Mouse (Mus musculus): ENCODE measurements at regions not wholly inside any gene's neighbourhood (a gene's known extent, or its start where the extent isn't known, plus 50 kb on each side); places are given as distances from the start of the nearest gene placed in this dataset.
"Not testable (repeated sequence)": the region's sequence is repeated elsewhere in the genome, so short reads cannot be mapped to it uniquely, and the experiment has no call there.

GRCm38 (mm10) chr10:15886150-15886549, 1168.1 kb upstream of the Gje1 start:
- DNase-seq: no peak
- TF ChIP-seq CTCF (IDR thresholded peaks at IDR 0.05; ENCODE audit: borderline replicate concordance, insufficient read depth, low read depth, low read length): no peak
- Histone ChIP-seq H3K27me3 (ENCODE audit: control insufficient read depth, insufficient read depth, low read length) (no peaks in the 10 kb centered on the region), H3K27ac (ENCODE audit: insufficient read depth, low read length) (no peak overlapping the region), H3K4me1 (ENCODE audit: control insufficient read depth, insufficient read depth, low read length) (no peaks in the 10 kb centered on the region), H3K4me3 (replicated peaks; ENCODE audit: insufficient read depth, low read depth, low read length) (no peak overlapping the region)
- 65% methylated on average over 1 of the region's 1 CpGs for WGBS

GRCm38 (mm10) chr10:15868063-15868462, 1150.0 kb upstream of the Gje1 start:
- WGBS: 17% methylated on average over 2 of the region's 2 CpGs
- Histone ChIP-seq H3K27me3 (ENCODE audit: control insufficient read depth, insufficient read depth, low read length) (no peaks in the 10 kb centered on the region), H3K4me1 (ENCODE audit: control insufficient read depth, insufficient read depth, low read length) (no peaks in the 10 kb centered on the region), H3K4me3 (replicated peaks; ENCODE audit: insufficient read depth, low read depth, low read length) (no peak overlapping the region), H3K27ac (ENCODE audit: insufficient read depth, low read length) (no peak overlapping the region)
- DNase-seq: peak in 1 of 2 experiments; percentile 11
- TF ChIP-seq POLR2A (IDR thresholded peaks at IDR 0.05; ENCODE audit: borderline replicate concordance, insufficient read depth, low read length) (no peak), CTCF (IDR thresholded peaks at IDR 0.05; ENCODE audit: borderline replicate concordance, insufficient read depth, low read depth, low read length) (no peak)

GRCm38 (mm10) chr10:15866931-15867330, 1148.9 kb upstream of the Gje1 start:
- Histone ChIP-seq H3K4me1 (ENCODE audit: control insufficient read depth, insufficient read depth, low read length) (no peaks in the 10 kb centered on the region), H3K27ac (ENCODE audit: insufficient read depth, low read length) (no peak overlapping the region), H3K27me3 (ENCODE audit: control insufficient read depth, insufficient read depth, low read length) (no peaks in the 10 kb centered on the region), H3K4me3 (replicated peaks; ENCODE audit: insufficient read depth, low read depth, low read length) (no peak overlapping the region)
- TF ChIP-seq CTCF (IDR thresholded peaks at IDR 0.05; ENCODE audit: borderline replicate concordance, insufficient read depth, low read depth, low read length) (no peak), POLR2A (IDR thresholded peaks at IDR 0.05; ENCODE audit: borderline replicate concordance, insufficient read depth, low read length) (no peak)
- no peak for DNase-seq

GRCm38 (mm10) chr10:15841381-15841780, 1123.4 kb upstream of the Gje1 start:
- no peaks in the 10 kb centered on the region for H3K27me3 ChIP-seq (ENCODE audit: control insufficient read depth, insufficient read depth, low read length)
- H3K27ac ChIP-seq (ENCODE audit: insufficient read depth, low read length): no peak overlapping the region
- DNase-seq: no peak
- H3K4me3 ChIP-seq (replicated peaks; ENCODE audit: insufficient read depth, low read depth, low read length): no peak overlapping the region
- TF ChIP-seq POLR2A (IDR thresholded peaks at IDR 0.05; ENCODE audit: borderline replicate concordance, insufficient read depth, low read length): no peak
- no peak for TF ChIP-seq CTCF (IDR thresholded peaks at IDR 0.05; ENCODE audit: borderline replicate concordance, insufficient read depth, low read depth, low read length)
- no peaks in the 10 kb centered on the region for H3K4me1 ChIP-seq (ENCODE audit: control insufficient read depth, insufficient read depth, low read length)
- WGBS: 60% methylated on average over 3 of the region's 3 CpGs

GRCm38 (mm10) chr10:15832338-15832737, 1114.3 kb upstream of the Gje1 start:
- no peak for TF ChIP-seq POLR2A (IDR thresholded peaks at IDR 0.05; ENCODE audit: borderline replicate concordance, insufficient read depth, low read length)
- no peak for TF ChIP-seq CTCF (IDR thresholded peaks at IDR 0.05; ENCODE audit: borderline replicate concordance, insufficient read depth, low read depth, low read length)
- H3K27me3 ChIP-seq (ENCODE audit: control insufficient read depth, insufficient read depth, low read length): no peaks in the 10 kb centered on the region
- 96% methylated on average over 2 of the region's 2 CpGs for whole genome bisulfite sequencing
- DNase-seq: no peak
- H3K4me3 ChIP-seq (replicated peaks; ENCODE audit: insufficient read depth, low read depth, low read length): no peak overlapping the region
- no peak overlapping the region for H3K27ac ChIP-seq (ENCODE audit: insufficient read depth, low read length)
- no peaks in the 10 kb centered on the region for H3K4me1 ChIP-seq (ENCODE audit: control insufficient read depth, insufficient read depth, low read length)

GRCm38 (mm10) chr10:15825457-15825856, 1107.4 kb upstream of the Gje1 start:
- H3K27me3 ChIP-seq (ENCODE audit: control insufficient read depth, insufficient read depth, low read length): no peaks in the 10 kb centered on the region
- TF ChIP-seq CTCF (IDR thresholded peaks at IDR 0.05; ENCODE audit: borderline replicate concordance, insufficient read depth, low read depth, low read length) (no peak), POLR2A (IDR thresholded peaks at IDR 0.05; ENCODE audit: borderline replicate concordance, insufficient read depth, low read length) (no peak)
- no peaks in the 10 kb centered on the region for H3K4me1 ChIP-seq (ENCODE audit: control insufficient read depth, insufficient read depth, low read length)
- DNase-seq: no peak
- no peak overlapping the region for H3K4me3 ChIP-seq (replicated peaks; ENCODE audit: insufficient read depth, low read depth, low read length)
- no peak overlapping the region for H3K27ac ChIP-seq (ENCODE audit: insufficient read depth, low read length)
- WGBS: 80% methylated on average over 1 of the region's 1 CpGs

GRCm38 (mm10) chr10:15807271-15807670, 1089.3 kb upstream of the Gje1 start:
- H3K27ac ChIP-seq (ENCODE audit: insufficient read depth, low read length): no peak overlapping the region

GRCm38 (mm10) chr10:15805791-15806190, 1087.8 kb upstream of the Gje1 start:
- no peaks in the 10 kb centered on the region for H3K4me1 ChIP-seq (ENCODE audit: control insufficient read depth, insufficient read depth, low read length)
- no peak overlapping the region for H3K27ac ChIP-seq (ENCODE audit: insufficient read depth, low read length)
- WGBS: 93% methylated on average over 2 of the region's 2 CpGs
- H3K27me3 ChIP-seq (ENCODE audit: control insufficient read depth, insufficient read depth, low read length): no peaks in the 10 kb centered on the region
- no peak for DNase-seq
- TF ChIP-seq CTCF (IDR thresholded peaks at IDR 0.05; ENCODE audit: borderline replicate concordance, insufficient read depth, low read depth, low read length) (no peak), POLR2A (IDR thresholded peaks at IDR 0.05; ENCODE audit: borderline replicate concordance, insufficient read depth, low read length) (no peak)
- H3K4me3 ChIP-seq (replicated peaks; ENCODE audit: insufficient read depth, low read depth, low read length): no peak overlapping the region

More at GRCm38 (mm10) chr10:15807271-15807670, 1089.3 kb upstream of the Gje1 start:
- Histone ChIP-seq H3K4me3 (replicated peaks; ENCODE audit: insufficient read depth, low read depth, low read length) (no peak overlapping the region), H3K27me3 (ENCODE audit: control insufficient read depth, insufficient read depth, low read length) (no peaks in the 10 kb centered on the region), H3K4me1 (ENCODE audit: control insufficient read depth, insufficient read depth, low read length) (no peaks in the 10 kb centered on the region)
- no peak for TF ChIP-seq POLR2A (IDR thresholded peaks at IDR 0.05; ENCODE audit: borderline replicate concordance, insufficient read depth, low read length)
- no peak for TF ChIP-seq CTCF (IDR thresholded peaks at IDR 0.05; ENCODE audit: borderline replicate concordance, insufficient read depth, low read depth, low read length)
- WGBS: 79% methylated on average over 3 of the region's 3 CpGs
- DNase-seq: no peak

GRCm38 (mm10) chr10:15793185-15793584, 1075.2 kb upstream of the Gje1 start:
- H3K4me1 ChIP-seq (ENCODE audit: control insufficient read depth, insufficient read depth, low read length); H3K27me3 ChIP-seq (ENCODE audit: control insufficient read depth, insufficient read depth, low read length); H3K27ac ChIP-seq (ENCODE audit: insufficient read depth, low read length); H3K4me3 ChIP-seq (replicated peaks; ENCODE audit: insufficient read depth, low read depth, low read length); DNase-seq: not testable (repeated sequence)
